Mouse (Mus musculus) urinary bladder, postnatal 10 days (tissue): ENCODE data around the gene Tns3.

Source experiments
- DNase-seq: peaks from one replicate; pipeline ENCODE4 v3.0.0; 2022; ENCODE audit warnings: low spot score

Gene Tns3

DNA sequence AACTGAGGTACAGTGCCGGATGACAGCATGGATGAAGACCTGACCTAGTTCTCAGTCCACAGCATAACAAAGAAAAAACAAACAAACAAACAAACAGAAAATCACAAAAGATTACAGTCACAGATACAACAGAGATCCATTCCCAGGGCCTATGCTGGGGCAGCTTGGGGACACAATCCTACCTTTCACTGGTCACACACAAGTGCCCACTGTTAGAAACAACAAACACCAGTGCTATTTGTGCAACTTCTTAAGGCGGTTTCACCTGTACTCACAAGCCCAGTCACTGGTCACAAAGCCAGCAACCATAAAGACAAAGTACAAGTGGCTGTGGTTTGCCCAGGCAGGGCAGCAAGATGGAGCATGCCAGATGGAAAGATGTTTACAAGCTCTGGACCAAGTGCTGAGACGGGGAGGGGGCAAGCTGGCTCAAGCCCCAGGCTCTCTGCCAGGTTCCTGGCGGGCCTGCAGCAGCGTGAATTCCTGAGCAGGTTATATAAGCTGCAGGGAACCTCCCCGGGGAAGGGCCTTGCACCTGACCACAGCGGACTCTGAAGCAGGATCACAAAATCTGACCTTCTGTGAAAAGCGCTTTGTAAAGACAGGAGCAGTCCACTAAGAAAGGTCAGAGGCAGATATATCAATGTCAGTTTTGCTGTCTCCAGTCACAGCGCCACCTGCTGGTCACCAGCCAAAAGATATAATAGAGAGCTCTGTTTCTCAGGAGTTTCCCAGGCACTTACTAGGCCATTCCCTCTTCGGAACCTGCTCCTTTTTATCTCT is 140.8 kb downstream of the Tns3 start:
- peak; percentile 47 for DNase-seq

DNA sequence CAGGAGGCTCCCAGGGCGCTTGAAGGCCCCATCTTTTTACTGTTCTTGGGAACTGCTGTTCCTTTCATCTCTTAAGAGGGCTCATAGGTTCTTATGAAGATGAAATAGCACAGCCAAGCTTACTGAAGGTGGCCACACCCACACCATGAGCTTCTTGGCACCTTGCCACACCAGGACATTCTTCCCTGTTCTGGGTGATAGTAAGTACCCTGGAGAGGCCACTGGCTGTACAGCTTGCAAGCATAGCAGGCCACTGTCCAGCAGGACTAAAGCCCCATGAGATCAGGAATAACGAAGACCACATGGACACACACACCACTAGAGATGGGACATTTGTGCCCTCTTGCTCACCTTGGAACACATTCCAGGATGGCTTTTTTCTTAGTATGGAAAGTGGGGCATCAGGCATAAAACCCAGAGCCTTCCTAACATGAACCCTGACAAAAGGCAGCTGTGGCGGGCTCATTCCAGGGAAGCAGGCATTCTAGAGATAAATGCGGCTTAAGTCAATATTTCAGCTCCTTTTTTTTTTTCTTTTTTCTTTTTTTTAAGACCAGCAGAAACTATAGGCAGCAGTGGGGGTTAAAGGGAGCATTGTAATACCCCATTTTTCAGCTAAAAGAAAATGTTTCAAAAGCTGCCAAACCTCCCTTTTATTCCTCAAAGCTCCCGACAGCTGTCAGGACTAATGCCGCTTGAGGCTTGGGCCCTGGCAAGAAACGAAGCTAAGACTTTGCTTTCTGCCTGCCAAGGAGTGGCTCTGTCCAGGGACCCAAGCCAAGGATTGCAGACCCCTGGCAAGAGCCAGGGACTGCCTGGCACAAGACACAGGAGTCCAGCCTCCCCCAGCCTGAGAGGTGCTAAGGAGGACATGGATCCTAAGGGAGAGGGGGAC is 150.7 kb downstream of the Tns3 start:
- DNase-seq, result no peak

DNA sequence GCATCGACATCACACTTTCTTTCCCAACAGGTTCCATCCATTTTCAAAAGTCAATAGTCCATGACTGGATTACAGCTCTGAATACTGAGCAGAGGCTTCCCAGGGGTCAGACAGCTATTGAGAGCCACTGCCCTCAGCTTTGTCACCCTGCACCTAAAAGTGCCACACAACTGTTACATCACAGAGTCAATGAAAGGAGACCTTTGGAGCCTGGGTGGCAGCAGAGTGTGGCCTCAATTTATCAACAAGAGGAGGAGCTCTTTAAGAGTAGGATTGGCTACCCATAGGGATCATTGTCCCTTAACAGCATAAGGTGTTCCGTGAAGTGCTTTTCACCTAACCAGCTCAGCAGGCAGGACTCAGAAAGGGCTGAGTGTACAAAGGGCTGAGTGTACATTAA is 154.0 kb downstream of the Tns3 start:
- DNase-seq, result no peak

DNA sequence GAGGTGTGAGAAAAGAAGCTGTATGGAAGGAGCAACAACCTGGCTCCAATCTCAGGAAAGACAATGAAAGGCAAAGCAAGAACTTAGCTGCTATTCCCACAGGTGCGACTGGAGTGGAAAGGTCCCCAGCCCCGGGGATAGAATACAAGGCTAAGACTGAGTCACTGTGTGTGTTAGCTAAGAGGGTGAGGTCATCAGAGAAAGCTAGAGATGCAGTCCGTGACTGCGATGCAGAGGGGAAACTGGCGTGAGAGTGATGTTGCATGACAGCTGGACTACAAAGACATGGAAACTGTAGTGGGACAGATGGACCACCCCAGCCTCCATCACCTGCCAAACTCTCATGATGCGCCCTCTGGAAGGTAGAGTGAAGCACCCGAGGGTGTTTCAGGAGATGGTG is 154.7 kb downstream of the Tns3 start:
- DNase-seq, result no peak

DNA sequence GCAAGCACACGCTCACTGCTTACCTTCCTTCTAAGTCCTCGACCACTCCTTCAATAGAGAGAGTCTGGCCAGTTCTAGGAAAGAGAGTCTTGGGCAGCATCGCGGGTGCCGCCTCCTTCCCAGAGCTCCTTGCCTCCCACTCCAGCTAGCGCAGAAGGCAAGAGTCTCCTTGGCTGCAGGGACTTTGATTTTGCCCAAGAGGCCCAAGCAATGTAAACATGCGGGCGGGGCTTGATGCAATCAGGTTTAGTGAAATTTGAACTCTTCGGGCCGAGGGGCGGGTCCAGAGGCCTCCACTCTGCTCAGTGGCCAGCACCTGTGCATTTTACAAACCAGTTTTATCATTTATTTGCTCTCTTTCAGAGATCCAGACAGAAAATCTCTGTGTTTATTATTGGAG is 160.6 kb downstream of the Tns3 start:
- DNase-seq, result no peak

DNA sequence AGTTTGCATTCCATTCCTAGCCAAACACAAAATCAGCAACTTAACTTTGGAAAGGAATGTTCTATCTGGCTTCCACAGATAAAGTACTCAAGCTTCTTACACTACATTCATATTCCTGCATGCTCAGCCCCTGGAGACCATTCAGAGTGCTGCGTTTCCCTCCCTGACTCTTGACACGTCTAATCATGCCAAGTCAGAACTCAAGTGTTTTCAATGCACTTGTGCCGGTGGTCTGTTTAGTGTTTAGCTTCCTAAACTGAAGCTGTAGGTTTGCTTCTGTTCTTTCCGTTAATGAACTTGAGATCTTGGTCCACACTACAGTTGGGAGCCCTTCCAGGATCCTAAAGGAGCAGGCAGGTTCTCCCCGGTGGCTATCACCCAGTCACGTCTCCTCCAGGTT is 163.5 kb downstream of the Tns3 start:
- DNase-seq, result no peak

GRCm38 (mm10) chr11:8497136-8497535 is 167.2 kb downstream of the Tns3 start:
- no peak for DNase-seq

DNA sequence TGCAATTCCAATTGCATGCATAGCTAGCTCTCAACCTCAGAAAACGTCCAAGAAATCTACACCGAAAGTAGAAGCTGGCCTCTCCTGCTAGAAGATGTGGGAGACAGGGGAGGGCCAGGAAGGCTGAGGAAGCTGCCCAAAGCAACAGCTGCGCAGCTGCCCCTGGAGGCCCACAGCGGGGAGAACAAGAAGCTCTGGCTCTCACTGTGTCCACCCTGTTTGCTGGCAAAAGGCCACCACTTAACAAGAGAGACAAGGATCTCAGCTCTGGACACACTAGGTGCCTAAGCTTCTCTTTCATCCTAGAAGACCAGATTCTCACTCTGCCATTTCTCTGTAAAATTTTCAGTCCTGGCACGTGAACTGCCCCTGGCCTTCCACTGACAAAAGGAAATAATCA is 167.6 kb downstream of the Tns3 start:
- no peak for DNase-seq

- no peak for DNase-seq
Observed at GRCm38 (mm10) chr11:8495801-8496200, 168.5 kb downstream of the Tns3 start.

- DNase-seq, result no peak
Observed at GRCm38 (mm10) chr11:8495036-8495435, 169.3 kb downstream of the Tns3 start.

DNA sequence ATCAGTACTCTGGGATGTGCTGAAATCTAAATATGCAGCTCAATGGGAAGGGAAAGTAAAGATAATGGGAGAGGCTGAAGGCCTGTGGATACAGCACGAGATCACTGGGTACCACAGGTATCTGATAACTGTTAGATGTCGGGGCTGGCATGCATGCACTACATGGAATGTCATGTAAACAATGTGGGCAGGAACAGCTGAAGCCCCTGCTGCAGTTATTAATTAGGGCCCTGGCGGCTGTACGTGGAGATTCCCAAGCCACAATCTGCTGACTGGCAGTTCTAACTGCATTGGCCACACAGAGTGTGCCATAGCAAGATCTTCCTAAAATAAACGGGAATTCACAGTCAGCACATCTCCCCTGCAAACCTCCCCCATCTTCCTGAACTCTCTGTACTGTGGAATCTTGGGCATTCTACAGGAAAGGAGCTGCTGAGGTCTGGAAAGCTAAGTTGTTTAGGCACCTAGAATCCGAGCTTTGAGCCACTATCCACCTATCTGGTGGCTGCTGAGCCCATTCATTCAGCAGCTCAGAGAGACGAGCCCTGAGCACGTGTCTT is 170.3 kb downstream of the Tns3 start:
- no peak for DNase-seq

GRCm38 (mm10) chr11:8492332-8492731 is 172.0 kb downstream of the Tns3 start:
- no peak for DNase-seq

- no peak for DNase-seq
Observed at GRCm38 (mm10) chr11:8488248-8488647, 176.1 kb downstream of the Tns3 start.

GRCm38 (mm10) chr11:8486552-8486951 is 177.8 kb downstream of the Tns3 start:
- DNase-seq, result no peak

- no peak for DNase-seq
Observed at GRCm38 (mm10) chr11:8484538-8484937, 179.8 kb downstream of the Tns3 start.

DNA sequence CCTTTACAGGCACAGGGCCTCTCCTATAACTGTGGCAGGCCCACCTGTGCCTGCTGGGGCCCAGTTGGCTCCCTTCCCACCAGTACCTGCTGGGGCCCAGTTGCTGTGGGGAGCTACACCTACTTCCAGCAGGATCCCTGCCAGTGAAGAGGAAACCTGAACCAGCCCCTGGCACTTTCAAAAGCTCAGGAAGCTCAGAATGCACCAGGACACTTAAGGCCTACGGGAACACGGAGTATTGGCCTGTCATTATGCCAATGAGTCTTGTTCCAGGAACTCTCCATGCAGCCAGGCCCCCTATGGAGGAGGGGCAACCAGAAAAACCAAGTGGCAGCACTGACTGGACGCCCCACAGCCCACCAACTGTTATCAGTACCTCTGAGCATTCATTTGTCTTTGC is 181.6 kb downstream of the Tns3 start:
- no peak for DNase-seq

- no peak for DNase-seq
Observed at GRCm38 (mm10) chr11:8481962-8482361, 182.4 kb downstream of the Tns3 start.

- DNase-seq, result no peak
Observed at GRCm38 (mm10) chr11:8481529-8481928, 182.8 kb downstream of the Tns3 start.

DNA sequence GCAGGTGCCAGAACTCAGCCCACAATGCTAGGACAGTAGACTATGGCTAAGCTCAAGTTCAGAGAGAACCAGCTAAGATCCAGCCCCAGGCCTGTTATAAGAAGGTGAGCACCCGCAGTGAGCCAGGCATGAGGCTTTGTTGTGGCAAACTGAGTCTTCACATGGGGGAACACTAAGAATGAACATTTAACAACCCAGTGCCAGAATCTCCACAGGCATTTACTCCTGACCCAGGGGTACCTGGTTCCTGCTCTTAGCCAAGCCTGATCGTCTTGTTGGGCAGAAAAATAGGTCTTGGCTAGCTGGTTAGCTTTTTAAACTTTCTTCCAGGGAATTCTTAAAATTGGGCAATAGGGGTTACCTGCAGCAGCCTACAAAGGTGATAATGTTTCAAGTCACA is 184.5 kb downstream of the Tns3 start:
- DNase-seq, result no peak

DNA sequence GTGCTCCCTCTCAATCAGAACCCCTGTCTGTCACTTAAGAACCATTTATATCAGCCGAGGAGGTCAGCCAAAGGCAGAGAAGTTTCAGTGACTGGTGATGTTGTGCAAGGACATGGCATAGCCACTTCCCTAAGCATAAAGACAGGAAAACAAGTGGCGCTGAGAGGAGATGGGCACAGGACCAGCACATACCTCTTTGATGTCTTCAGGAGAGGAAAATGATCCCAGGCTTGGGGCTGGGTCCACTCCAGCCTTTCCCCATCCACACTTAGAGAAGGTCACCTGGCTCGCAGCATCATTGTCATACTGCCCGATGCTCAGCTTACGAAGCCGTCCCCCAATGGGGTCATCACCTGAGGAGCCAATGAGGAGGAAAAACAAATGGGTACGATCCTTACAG is 185.0 kb downstream of the Tns3 start:
- DNase-seq, result no peak

DNA sequence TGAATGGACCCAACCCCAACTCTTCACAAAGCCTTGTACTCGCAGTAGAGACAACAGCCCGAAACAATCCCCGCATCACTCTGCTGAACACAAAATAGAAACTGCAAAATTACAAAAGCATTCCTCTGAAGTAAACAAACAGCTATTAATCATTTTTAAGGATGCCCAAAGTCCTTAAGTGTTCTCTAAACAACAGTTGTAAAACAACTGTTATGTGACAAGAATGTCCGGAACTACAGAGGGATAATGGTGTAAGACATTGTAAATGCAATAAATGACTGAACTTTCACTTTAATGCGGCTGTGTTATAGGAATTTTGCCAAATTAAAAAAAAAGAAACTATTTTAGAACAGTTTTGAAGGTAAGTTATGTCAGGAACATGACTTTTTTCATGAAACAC is 190.7 kb downstream of the Tns3 start:
- no peak for DNase-seq

DNA sequence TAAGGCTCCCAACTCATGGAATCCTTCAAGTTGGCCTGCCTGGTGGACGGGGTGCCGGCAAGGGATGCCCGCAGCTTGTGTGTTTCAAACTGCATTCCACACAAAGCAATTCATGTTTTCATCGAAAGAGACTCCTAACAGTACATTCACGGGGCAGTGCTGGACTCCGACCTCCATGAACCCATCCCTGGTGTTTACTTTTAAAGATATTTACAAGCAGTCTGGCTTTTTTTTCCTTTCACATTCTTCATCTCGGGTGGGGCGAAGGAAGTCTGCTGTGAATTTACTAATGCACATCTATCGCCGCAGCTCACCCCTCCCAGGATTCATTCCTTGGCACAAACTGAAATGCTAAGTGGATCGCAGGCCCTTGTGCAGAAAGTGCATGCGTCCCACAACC is 191.9 kb downstream of the Tns3 start:
- no peak for DNase-seq

DNA sequence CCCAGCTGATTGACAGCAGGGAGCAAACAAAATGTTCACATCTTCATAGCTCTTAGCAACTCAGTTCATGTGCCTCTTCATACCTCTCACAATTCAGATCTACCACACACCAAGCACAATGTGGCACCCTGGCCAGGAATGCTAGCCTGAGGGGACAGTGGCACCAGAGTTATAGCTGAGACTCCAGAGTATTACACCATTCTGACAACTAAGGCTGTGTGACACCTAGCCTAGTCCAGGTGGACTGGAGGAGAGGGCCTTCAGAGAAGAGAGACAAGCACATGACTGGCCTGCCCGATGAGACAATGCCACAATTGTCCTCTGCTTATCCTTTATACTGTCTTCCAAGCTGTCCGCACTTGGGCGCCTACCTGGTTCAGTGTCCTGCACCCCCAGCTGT is 192.8 kb downstream of the Tns3 start:
- no peak for DNase-seq
